Mouse (Mus musculus) forebrain, embryonic 15.5 days (tissue): ENCODE data around the gene Gm45261. TPM values are rescaled to one million over a fixed set of nuclear protein-coding genes. Genes with fewer than 3 reads are reported as not detected.

ENCODE experiments used
- ATAC-seq: fragments of 200-750 bp; cut with Nextera tagmentation; replicated peaks from 2 replicates; pipeline ENCODE4 v1.8.0; 2017; ENCODE audit warnings: mild to moderate bottlenecking, moderate TSS enrichment, moderate library complexity
- H3K27ac ChIP-seq: fragments of 300-500 bp; sonication (generic); replicated peaks from 2 replicates; pipeline ENCODE4 v1.5.1; 2015; ENCODE audit warnings: mild to moderate bottlenecking, inconsistent platforms
- H3K27me3 ChIP-seq: fragments of 300-500 bp; sonication (generic); 2 replicates; pipeline ENCODE4 v1.6.1; 2015; ENCODE audit warnings: inconsistent platforms
- H3K36me3 ChIP-seq: fragments of 300-500 bp; sonication (generic); 2 replicates; pipeline ENCODE4 v1.6.1; 2015; ENCODE audit warnings: mild to moderate bottlenecking, inconsistent platforms
- H3K4me1 ChIP-seq: fragments of 300-500 bp; sonication (generic); 2 replicates; pipeline ENCODE4 v1.6.1; 2015; ENCODE audit warnings: inconsistent platforms
- H3K4me2 ChIP-seq: fragments of 300-500 bp; sonication (generic); replicated peaks from 2 replicates; pipeline ENCODE4 v1.6.1; 2015; ENCODE audit warnings: mild to moderate bottlenecking, inconsistent platforms
- H3K4me3 ChIP-seq: fragments of 300-500 bp; sonication (generic); 2 replicates; pipeline ENCODE4 v1.5.1; 2015; ENCODE audit warnings: mild to moderate bottlenecking, inconsistent platforms
- H3K9ac ChIP-seq: fragments of 300-500 bp; sonication (generic); replicated peaks from 2 replicates; pipeline ENCODE4 v1.6.1; 2015; ENCODE audit warnings: mild to moderate bottlenecking, inconsistent platforms
- H3K9me3 ChIP-seq: fragments of 300-500 bp; sonication (generic); 2 replicates; pipeline ENCODE4 v1.6.1; 2016; ENCODE audit warnings: inconsistent platforms
- WGBS: fragments of 180-500 bp; shearing (Covaris S2); methylation state at CpG from one replicate; pipeline ENCODE4 v1.1.7; 2015; ENCODE audit warnings: mixed read lengths; 5-methylcytosine and 5-hydroxymethylcytosine counted together
- polyA plus RNA-seq: library from polyadenylated mRNA; unstranded; fragments of >200 nt; fragmentation: Nextera tagmentation; extraction: Ambion mirVana; gene quantifications from 2 replicates; pipeline ENCODE4 v1.2.1, GENCODE M21; 2015

Gene Gm45261
- polyA plus RNA-seq, 1 experiment from 2014 or later, result not detected

GRCm38 (mm10) chr1:80451914-80452549 is 9.2 kb downstream of the Gm45261 start:
- no peak for ATAC-seq
- H3K4me1 ChIP-seq, result no peaks in the 10 kb centered on the region
- no peak overlapping the region for H3K4me2 ChIP-seq
- H3K36me3 ChIP-seq, result no peaks in the 10 kb centered on the region
- no peak overlapping the region for H3K27ac ChIP-seq
- H3K27me3 ChIP-seq, result no peaks in the 10 kb centered on the region
- no peaks in the 10 kb centered on the region for H3K9me3 ChIP-seq
- WGBS, result 66% methylated on average over 1 of the region's 1 CpGs
- H3K9ac ChIP-seq, result no peak overlapping the region
- H3K4me3 ChIP-seq, result no peak overlapping the region

DNA sequence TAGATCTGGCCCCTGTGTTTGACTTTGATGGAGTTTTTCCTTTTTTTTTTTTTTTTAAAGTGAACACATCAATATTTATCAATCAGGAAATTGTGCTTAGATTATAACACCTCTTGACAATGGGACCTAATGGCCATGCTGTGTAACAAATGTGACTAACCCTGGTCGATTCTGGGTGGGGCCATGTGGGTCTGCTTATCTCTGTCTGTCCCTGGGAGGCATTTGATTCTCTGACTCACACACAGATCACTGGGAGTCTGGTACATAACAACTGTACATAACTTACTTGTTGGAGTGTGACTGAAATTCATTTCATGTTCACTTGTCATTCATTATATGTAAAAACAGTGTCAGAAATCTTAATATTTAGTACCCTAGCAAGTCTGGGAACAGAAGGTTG is 13.7 kb downstream of the Gm45261 start:
- H3K9me3 ChIP-seq, result no peaks in the 10 kb centered on the region
- H3K27ac ChIP-seq, result no peak overlapping the region
- WGBS, result 84% methylated on average over 1 of the region's 1 CpGs
- H3K9ac ChIP-seq, result no peak overlapping the region
- no peaks in the 10 kb centered on the region for H3K36me3 ChIP-seq
- H3K4me3 ChIP-seq, result no peak overlapping the region
- no peak for ATAC-seq
- no peaks in the 10 kb centered on the region for H3K27me3 ChIP-seq
- H3K4me2 ChIP-seq, result no peak overlapping the region
- H3K4me1 ChIP-seq, result no peaks in the 10 kb centered on the region

DNA sequence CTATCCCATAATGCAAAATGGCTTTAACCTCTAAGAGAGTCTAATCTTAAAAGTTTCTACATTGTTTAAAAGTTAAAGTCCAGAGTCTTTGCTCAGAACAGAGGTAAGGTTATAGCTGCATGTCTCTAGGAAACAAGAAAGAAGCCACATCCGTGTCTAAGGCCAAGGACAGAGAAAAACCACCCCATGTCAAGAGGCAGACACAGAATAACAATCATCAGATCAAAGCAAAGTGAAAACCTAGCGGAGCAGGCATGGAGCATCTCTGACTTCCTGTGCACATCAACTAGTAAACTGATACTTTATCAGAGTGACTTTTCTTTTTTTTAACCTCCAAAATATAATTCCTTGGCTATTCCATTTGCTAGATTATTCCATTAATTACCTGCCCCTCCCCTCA is 20.3 kb downstream of the Gm45261 start:
- WGBS, result 80% methylated on average over 2 of the region's 2 CpGs
- ATAC-seq, result no peak
- Histone ChIP-seq H3K9ac (no peak overlapping the region), H3K27ac (no peak overlapping the region), H3K4me3 (no peak overlapping the region), H3K4me1 (no peaks in the 10 kb centered on the region), H3K27me3 (no peaks in the 10 kb centered on the region), H3K36me3 (no peaks in the 10 kb centered on the region), H3K9me3 (no peaks in the 10 kb centered on the region), H3K4me2 (no peak overlapping the region)

DNA sequence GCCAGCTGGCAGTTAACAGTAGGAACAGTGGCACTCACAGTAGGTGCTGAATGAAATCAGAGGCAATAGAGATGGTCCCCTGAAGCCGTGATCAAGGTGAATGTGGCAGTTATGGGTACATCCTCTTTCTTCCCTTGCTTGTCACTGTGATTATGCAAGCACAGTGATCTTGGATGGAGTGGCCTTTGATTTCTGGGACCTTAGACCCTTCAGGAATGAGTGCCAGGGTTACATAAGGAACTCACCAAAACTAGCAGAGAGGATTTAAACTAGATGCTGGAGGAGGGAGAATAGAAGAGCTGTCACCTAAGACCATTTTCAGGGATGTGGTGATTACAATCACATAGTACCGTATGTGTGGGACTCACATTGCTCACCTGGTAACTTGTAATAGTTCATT is 22.7 kb downstream of the Gm45261 start:
- Histone ChIP-seq H3K27me3 (no peaks in the 10 kb centered on the region), H3K4me1 (no peaks in the 10 kb centered on the region), H3K27ac (no peak overlapping the region), H3K36me3 (no peaks in the 10 kb centered on the region), H3K9ac (no peak overlapping the region), H3K4me3 (no peak overlapping the region), H3K9me3 (no peaks in the 10 kb centered on the region), H3K4me2 (no peak overlapping the region)
- WGBS, result 87% methylated on average over 2 of the region's 2 CpGs
- no peak for ATAC-seq

- WGBS, result 60% methylated on average over 1 of the region's 1 CpGs
- Histone ChIP-seq H3K4me3 (no peak overlapping the region), H3K9ac (no peak overlapping the region), H3K4me1 (no peaks in the 10 kb centered on the region), H3K9me3 (no peaks in the 10 kb centered on the region), H3K27ac (no peak overlapping the region), H3K36me3 (no peaks in the 10 kb centered on the region), H3K4me2 (no peak overlapping the region), H3K27me3 (no peaks in the 10 kb centered on the region)
- ATAC-seq, result no peak
Measured at GRCm38 (mm10) chr1:80427946-80428345, 33.3 kb downstream of the Gm45261 start.

DNA sequence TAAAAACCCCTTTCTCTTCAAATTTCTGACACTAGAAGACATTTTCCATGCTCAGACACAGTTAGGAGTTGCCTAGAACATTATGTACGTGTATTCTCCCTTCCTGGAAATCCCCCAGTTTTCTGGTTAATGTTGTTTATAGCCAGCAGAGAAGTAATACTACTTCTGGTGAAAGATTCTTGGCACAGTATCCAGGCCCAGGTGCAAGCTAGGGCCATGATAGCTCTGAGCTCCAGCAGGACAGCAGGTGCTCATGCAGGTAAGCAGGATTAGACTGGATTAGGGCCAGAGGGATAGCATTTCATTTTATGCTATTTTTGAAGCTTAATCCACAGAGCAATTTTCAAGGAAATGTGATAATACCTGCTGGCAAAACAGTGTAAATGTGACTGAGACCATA is 33.8 kb downstream of the Gm45261 start:
- WGBS, result 77% methylated on average over 1 of the region's 1 CpGs
- no peaks in the 10 kb centered on the region for H3K27me3 ChIP-seq
- no peaks in the 10 kb centered on the region for H3K4me1 ChIP-seq
- no peaks in the 10 kb centered on the region for H3K36me3 ChIP-seq
- H3K27ac ChIP-seq, result no peak overlapping the region
- H3K9ac ChIP-seq, result no peak overlapping the region
- H3K4me3 ChIP-seq, result no peak overlapping the region
- H3K9me3 ChIP-seq, result no peaks in the 10 kb centered on the region
- H3K4me2 ChIP-seq, result no peak overlapping the region
- ATAC-seq, result no peak

- 3% methylated on average over 1 of the region's 1 CpGs for WGBS
- no peak for ATAC-seq
- H3K9me3 ChIP-seq, result no peaks in the 10 kb centered on the region
- H3K9ac ChIP-seq, result no peak overlapping the region
- H3K4me1 ChIP-seq, result no peaks in the 10 kb centered on the region
- H3K27me3 ChIP-seq, result no peaks in the 10 kb centered on the region
- H3K4me3 ChIP-seq, result no peak overlapping the region
- no peak overlapping the region for H3K27ac ChIP-seq
- H3K4me2 ChIP-seq, result no peak overlapping the region
- no peaks in the 10 kb centered on the region for H3K36me3 ChIP-seq
Measured at GRCm38 (mm10) chr1:80424666-80425065, 36.6 kb downstream of the Gm45261 start.

DNA sequence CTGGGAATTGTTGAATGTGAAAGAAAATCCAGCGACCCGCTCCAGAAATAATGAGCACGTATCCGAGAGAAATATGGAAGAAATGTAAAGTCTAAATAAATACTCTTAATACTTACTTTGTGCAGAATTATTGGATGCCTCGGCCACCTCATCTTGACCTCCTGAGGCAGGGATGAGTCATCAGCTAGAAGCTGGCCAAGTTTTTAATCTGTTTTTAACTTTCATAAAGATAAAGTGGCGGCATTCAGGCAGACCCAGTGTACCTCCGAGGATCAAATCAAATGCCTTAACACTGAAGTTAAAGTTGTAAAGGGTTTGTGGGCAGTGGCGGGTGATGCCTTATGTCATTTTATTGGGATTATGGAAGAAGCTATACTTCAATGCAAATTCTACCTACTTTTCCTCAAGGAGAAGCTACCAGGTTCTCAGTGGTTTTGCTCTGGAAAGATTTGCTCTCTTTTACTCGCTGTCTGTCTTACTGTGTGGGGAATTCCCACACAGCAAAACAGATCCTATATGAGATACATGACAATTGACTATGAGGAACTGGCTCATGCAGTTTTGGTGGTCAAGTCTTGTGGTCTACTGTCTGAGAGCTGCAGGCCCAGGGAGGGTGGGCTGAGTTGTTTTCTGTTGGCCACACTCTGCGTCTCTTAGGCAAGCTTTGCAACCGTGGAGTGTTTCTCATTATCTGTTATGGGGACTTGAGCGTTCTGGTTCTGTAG is 42.8 kb downstream of the Gm45261 start:
- no peak overlapping the region for H3K4me3 ChIP-seq
- H3K27me3 ChIP-seq, result peaks cover 14% of the 10 kb centered on the region
- no peaks in the 10 kb centered on the region for H3K4me1 ChIP-seq
- ATAC-seq, result no peak
- 93% methylated on average over 12 of the region's 12 CpGs for WGBS
- H3K27ac ChIP-seq, result no peak overlapping the region
- no peak overlapping the region for H3K9ac ChIP-seq
- H3K9me3 ChIP-seq, result no peaks in the 10 kb centered on the region
- H3K36me3 ChIP-seq, result no peaks in the 10 kb centered on the region
- no peak overlapping the region for H3K4me2 ChIP-seq

GRCm38 (mm10) chr1:80416329-80416728 is 44.9 kb downstream of the Gm45261 start:
- 51% methylated on average over 5 of the region's 5 CpGs for WGBS
- no peak overlapping the region for H3K9ac ChIP-seq
- H3K27ac ChIP-seq, result no peak overlapping the region
- H3K4me2 ChIP-seq, result no peak overlapping the region
- no peak for ATAC-seq
- no peaks in the 10 kb centered on the region for H3K4me1 ChIP-seq
- peaks cover 31% of the 10 kb centered on the region for H3K27me3 ChIP-seq
- H3K36me3 ChIP-seq, result no peaks in the 10 kb centered on the region
- H3K4me3 ChIP-seq, result no peak overlapping the region
- H3K9me3 ChIP-seq, result no peaks in the 10 kb centered on the region

DNA sequence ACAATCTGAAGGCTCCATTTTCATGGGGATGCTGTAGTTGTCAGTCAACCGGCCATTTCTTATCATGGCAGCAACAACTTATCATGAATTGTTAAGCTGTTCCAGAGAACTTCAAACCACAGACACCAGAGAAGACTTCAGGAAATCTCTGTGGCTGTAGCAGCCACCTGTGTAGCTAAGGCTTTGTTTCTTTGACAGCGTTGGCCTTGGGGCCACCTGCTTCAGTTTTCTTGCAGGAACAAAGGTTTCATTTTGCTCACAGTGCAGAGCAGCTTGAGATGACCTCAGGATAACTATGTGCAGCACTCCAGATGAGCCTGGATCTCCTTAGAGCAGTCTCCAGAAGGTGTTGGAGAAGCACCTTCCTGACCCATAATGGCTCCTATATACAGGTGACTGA is 48.7 kb downstream of the Gm45261 start:
- 83% methylated on average over 2 of the region's 2 CpGs for WGBS
- H3K36me3 ChIP-seq, result no peaks in the 10 kb centered on the region
- no peak overlapping the region for H3K27ac ChIP-seq
- ATAC-seq, result no peak
- peaks cover 42% of the 10 kb centered on the region for H3K27me3 ChIP-seq
- H3K9me3 ChIP-seq, result no peaks in the 10 kb centered on the region
- H3K4me1 ChIP-seq, result no peaks in the 10 kb centered on the region
- no peak overlapping the region for H3K4me2 ChIP-seq
- H3K9ac ChIP-seq, result no peak overlapping the region
- H3K4me3 ChIP-seq, result no peak overlapping the region

DNA sequence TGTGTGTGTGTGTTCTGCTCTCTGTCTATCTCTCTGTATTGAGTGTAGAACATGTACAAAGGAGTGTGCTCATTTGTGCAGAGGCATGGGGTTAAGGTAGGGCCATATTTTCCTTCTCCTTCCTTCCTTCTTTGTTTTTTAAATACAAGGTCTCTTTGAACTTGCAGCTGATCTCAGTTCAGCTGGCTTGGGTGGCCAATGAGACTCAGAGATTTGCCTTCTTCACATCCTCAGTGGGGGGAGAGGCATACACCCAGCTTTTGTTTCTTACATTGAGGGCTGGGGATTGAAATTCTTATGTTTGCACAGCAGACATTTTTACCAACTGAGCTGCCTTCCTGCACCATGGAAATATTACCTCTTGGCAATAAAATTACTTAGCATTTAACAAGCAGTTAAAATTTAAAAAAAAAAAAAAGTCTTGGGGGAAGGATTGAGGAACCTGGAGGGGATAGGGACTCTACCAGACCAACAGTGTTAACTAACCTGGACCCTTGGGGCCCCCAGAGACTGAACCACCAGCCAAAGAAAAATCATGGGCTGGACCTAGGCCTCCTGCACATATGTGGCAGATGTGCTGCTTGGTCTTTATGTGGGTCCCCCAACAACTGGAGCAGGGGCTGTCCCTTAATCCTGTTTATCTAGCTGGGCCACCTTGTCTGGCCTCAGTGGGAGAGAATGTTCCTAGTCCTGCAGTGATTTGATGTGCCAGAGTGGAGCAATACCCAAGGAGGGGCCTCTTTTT is 50.8 kb downstream of the Gm45261 start:
- H3K4me3 ChIP-seq, result no peak overlapping the region
- H3K27ac ChIP-seq, result no peak overlapping the region
- no peaks in the 10 kb centered on the region for H3K36me3 ChIP-seq
- no peak overlapping the region for H3K4me2 ChIP-seq
- no peak overlapping the region for H3K9ac ChIP-seq
- no peaks in the 10 kb centered on the region for H3K9me3 ChIP-seq
- ATAC-seq, result no peak
- no peaks in the 10 kb centered on the region for H3K4me1 ChIP-seq
- H3K27me3 ChIP-seq, result peaks cover 38% of the 10 kb centered on the region

DNA sequence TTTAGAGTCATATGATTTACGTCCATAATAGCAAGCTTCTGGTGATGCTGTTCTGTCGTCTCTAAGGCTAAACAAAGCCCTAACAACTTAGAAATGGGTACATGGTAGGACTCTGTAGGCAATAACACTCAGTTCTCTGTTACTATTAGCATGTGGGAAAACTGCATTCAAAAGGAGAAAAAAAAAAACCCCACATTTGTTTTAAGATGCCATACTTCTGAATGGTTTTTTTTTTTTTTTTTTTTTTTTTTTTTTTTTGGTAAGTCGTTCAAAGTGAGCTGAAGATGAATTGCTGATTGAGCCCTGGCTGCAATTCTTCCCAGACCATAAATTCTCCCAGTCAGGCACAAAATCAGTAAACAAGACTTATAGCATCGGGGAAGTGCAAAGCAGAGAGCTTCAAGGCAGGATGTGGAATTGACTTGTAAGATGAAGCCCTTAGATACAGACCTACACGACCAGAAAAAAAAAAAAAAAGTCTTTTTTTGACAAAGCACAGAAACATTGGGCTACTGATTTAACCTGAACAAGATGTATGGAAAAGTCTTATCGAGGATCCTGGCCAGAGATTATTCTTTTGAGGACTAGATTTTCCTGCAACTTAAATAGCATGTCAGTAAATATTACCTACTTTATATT is 51.7 kb downstream of the Gm45261 start:
- H3K4me3 ChIP-seq, result no peak overlapping the region
- H3K9me3 ChIP-seq, result no peaks in the 10 kb centered on the region
- H3K27me3 ChIP-seq, result peaks cover 35% of the 10 kb centered on the region
- 43% methylated on average over 6 of the region's 6 CpGs for WGBS
- no peak overlapping the region for H3K9ac ChIP-seq
- no peak overlapping the region for H3K27ac ChIP-seq
- ATAC-seq, result no peak
- no peaks in the 10 kb centered on the region for H3K4me1 ChIP-seq
- H3K4me2 ChIP-seq, result no peak overlapping the region
- H3K36me3 ChIP-seq, result no peaks in the 10 kb centered on the region
